Mouse (Mus musculus) heart, embryonic 16.5 days (tissue): ENCODE measurements around the gene Vamp1. TPM values are rescaled to one million over a fixed set of nuclear protein-coding genes. Genes with fewer than 3 reads are reported as not detected.

Experiments
- ATAC-seq: fragments of 200-750 bp; cut with Nextera tagmentation; replicated peaks from 2 replicates; pipeline ENCODE4 v1.8.0; 2017; ENCODE audit warnings: moderate number of reproducible peaks; ENCODE audit not compliant: insufficient read depth, low FRiP score; ENCODE audit errors: extremely low read depth
- H3K27ac ChIP-seq: fragments of 300-500 bp; sonication (generic); 2 replicates; pipeline ENCODE4 v1.5.1; 2014; ENCODE audit warnings: mild to moderate bottlenecking, low read length, control low read depth, moderate library complexity
- H3K27me3 ChIP-seq: fragments of 300-500 bp; sonication (generic); 2 replicates; pipeline ENCODE4 v1.6.1; 2014; ENCODE audit warnings: low read length, mixed read lengths; ENCODE audit not compliant: control insufficient read depth, insufficient read depth
- H3K36me3 ChIP-seq: fragments of 300-500 bp; sonication (generic); 2 replicates; pipeline ENCODE4 v1.6.1; 2014; ENCODE audit not compliant: control insufficient read depth, insufficient read depth
- H3K4me1 ChIP-seq: fragments of 300-500 bp; sonication (generic); 2 replicates; pipeline ENCODE4 v1.6.1; 2014; ENCODE audit warnings: low read length, mixed read lengths; ENCODE audit not compliant: control insufficient read depth, insufficient read depth
- H3K4me2 ChIP-seq: fragments of 300-500 bp; sonication (generic); 2 replicates; pipeline ENCODE4 v1.6.1; 2014; ENCODE audit warnings: low read depth, mild to moderate bottlenecking, control low read depth, low read length
- H3K4me3 ChIP-seq: fragments of 300-500 bp; sonication (generic); 2 replicates; pipeline ENCODE4 v1.5.1; 2014; ENCODE audit warnings: mild to moderate bottlenecking, control low read depth, low read length
- H3K9ac ChIP-seq: fragments of 300-500 bp; sonication (generic); 2 replicates; pipeline ENCODE4 v1.6.1; 2014; ENCODE audit warnings: low read length, control low read depth
- H3K9me3 ChIP-seq: fragments of 300-500 bp; sonication (generic); replicated peaks from 2 replicates; pipeline ENCODE4 v1.6.1; 2016; ENCODE audit warnings: low read length; ENCODE audit not compliant: control insufficient read depth
- WGBS: fragments of 180-500 bp; shearing (Covaris S2); extraction: QIAGEN DNeasy Blood & Tissue Kit; methylation state at CpG from one replicate; pipeline ENCODE4 v1.1.7; 2014; 5-methylcytosine and 5-hydroxymethylcytosine counted together
- polyA plus RNA-seq: library from polyadenylated mRNA; unstranded; fragments of >200 nt; fragmentation: Nextera tagmentation; extraction: Ambion mirVana; gene quantifications from 2 replicates; pipeline ENCODE4 v1.2.1, GENCODE M21; 2015

The Vamp1 gene
- polyA plus RNA-seq, 1 experiment from 2014 or later = 8.4 TPM

DNA sequence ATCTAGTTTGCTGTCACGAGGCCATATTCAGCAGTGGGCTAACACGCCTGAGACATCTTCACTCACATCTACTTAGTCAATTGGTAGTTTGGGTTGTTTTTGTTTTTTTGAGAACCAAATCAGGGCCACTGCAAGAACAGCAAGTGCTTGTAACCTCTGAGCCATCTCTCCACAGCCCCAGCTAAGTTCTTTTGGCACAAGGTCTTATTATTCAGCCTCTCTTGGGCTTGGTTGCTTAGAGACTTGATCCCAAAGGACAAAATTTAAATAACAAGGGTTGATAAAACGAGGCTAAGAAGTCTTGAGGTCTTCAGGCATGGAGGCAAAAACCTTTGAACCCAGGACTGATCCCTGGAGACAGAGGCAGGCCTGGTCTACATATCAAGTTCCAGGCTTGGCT lies 19.1 kb upstream of the Vamp1 start:
- H3K4me3 ChIP-seq = no peak overlapping the region
- H3K4me1 ChIP-seq = peaks cover 4% of the 10 kb centered on the region
- H3K9ac ChIP-seq = no peak overlapping the region
- no peaks in the 10 kb centered on the region for H3K9me3 ChIP-seq
- H3K27ac ChIP-seq = no peak overlapping the region
- ATAC-seq = no peak
- 75% methylated on average over 3 of the region's 3 CpGs for WGBS
- peaks cover 13% of the 10 kb centered on the region; the same call in 1 of the 2 replicates for H3K36me3 ChIP-seq
- no peak overlapping the region for H3K4me2 ChIP-seq
- H3K27me3 ChIP-seq = no peaks in the 10 kb centered on the region

GRCm38 (mm10) chr6:125197166-125197565 lies 18.2 kb upstream of the Vamp1 start:
- H3K9ac ChIP-seq = no peak overlapping the region
- ATAC-seq = no peak
- H3K4me1 ChIP-seq = peaks cover 4% of the 10 kb centered on the region
- no peak overlapping the region for H3K4me2 ChIP-seq
- peaks cover 13% of the 10 kb centered on the region; the same call in 1 of the 2 replicates for H3K36me3 ChIP-seq
- WGBS = 84% methylated on average over 5 of the region's 5 CpGs
- no peak overlapping the region for H3K27ac ChIP-seq
- no peaks in the 10 kb centered on the region for H3K9me3 ChIP-seq
- no peak overlapping the region for H3K4me3 ChIP-seq
- no peaks in the 10 kb centered on the region for H3K27me3 ChIP-seq

- no peak overlapping the region for H3K9ac ChIP-seq
- H3K27ac ChIP-seq = no peak overlapping the region
- no peak for ATAC-seq
- H3K4me2 ChIP-seq = no peak overlapping the region
- no peak overlapping the region for H3K4me3 ChIP-seq
- WGBS = 57% methylated on average over 1 of the region's 1 CpGs
- no peaks in the 10 kb centered on the region for H3K9me3 ChIP-seq
- no peaks in the 10 kb centered on the region for H3K4me1 ChIP-seq
- peaks cover 3% of the 10 kb centered on the region; the same call in 1 of the 2 replicates for H3K27me3 ChIP-seq
- no peaks in the 10 kb centered on the region for H3K36me3 ChIP-seq
Measured at GRCm38 (mm10) chr6:125210436-125210835, 4.9 kb upstream of the Vamp1 start.

DNA sequence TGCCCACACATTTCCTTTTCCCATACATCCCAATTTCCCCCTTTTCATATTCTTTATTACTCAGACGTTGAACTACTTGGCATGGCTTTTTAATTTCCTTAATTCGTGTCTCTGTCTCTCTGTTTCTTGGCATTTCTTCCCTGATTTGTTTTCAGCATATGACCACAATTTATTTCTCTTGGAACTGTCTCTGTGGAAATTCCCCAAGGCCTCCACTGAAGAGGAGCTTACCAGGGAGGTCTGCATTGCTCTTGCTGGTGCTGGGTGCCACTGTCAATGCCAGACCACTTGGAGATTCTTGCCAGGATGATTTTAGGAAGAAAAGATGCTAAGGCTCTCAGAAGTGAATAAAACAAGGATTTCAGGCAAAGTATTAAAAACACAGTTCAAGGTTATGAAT lies 2.7 kb upstream of the Vamp1 start:
- Histone ChIP-seq H3K27ac (no peak overlapping the region), H3K4me3 (no peak overlapping the region), H3K9ac (no peak overlapping the region), H3K27me3 (peaks cover 3% of the 10 kb centered on the region; the same call in 1 of the 2 replicates), H3K4me1 (peaks cover 8% of the 10 kb centered on the region), H3K4me2 (no peak overlapping the region), H3K36me3 (no peaks in the 10 kb centered on the region), H3K9me3 (no peaks in the 10 kb centered on the region)
- ATAC-seq = no peak
- 29% methylated on average over 2 of the region's 2 CpGs for WGBS

GRCm38 (mm10) chr6:125213129-125213528 lies 2.2 kb upstream of the Vamp1 start:
- Histone ChIP-seq H3K4me2 (no peak overlapping the region), H3K27ac (no peak overlapping the region), H3K4me3 (no peak overlapping the region), H3K36me3 (no peaks in the 10 kb centered on the region), H3K9me3 (no peaks in the 10 kb centered on the region), H3K4me1 (peaks cover 8% of the 10 kb centered on the region), H3K9ac (no peak overlapping the region), H3K27me3 (peaks cover 3% of the 10 kb centered on the region; the same call in 1 of the 2 replicates)
- 68% methylated on average over 6 of the region's 6 CpGs for WGBS
- no peak for ATAC-seq

DNA sequence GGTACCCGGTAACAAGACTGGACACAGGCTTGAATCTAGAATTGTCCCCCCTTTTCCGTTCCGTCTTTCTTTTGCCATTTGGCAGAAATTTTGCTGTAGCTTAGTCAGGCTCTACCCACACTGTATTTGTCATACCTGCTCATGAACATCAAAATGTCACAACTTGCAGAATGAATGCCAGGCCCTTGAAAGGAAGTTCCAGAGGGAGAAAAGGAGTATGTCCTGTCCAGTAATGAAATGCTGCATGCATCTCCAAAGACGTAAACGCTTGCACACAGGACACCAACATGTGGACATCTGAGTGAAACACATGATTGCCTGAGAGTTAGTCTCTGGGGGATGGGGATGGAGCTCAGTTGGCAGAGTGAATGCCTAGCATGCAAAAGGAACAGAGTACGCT lies 1.6 kb upstream of the Vamp1 start:
- Histone ChIP-seq H3K4me2 (no peak overlapping the region), H3K4me3 (no peak overlapping the region), H3K27ac (no peak overlapping the region), H3K4me1 (peaks cover 8% of the 10 kb centered on the region), H3K9ac (no peak overlapping the region), H3K36me3 (no peaks in the 10 kb centered on the region), H3K27me3 (peaks cover 3% of the 10 kb centered on the region; the same call in 1 of the 2 replicates), H3K9me3 (no peaks in the 10 kb centered on the region)
- no peak for ATAC-seq
- WGBS = 76% methylated on average over 6 of the region's 6 CpGs

DNA sequence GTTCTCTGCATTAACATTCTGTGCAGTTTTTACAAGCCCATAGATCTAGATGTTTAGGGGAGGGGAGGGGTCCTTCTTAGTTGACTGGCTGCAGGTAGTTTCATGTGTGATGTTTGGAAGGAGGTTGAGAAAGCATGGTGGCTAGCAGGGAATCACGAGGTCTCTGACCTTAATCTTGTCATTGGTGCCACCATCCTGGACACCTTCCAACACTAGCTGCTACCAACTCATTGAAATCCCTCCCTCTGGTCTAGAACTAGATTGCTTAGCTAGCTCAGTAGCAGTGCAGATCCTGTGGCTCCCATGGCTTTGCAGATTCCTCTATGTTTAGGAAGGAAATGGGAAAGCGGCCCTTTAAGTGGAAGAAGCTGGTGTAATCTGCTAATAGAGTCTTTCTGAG lies 1.5 kb downstream of the Vamp1 start:
- H3K4me2 ChIP-seq = peak overlapping the region; percentile 20; the same call in 1 of the 2 replicates
- WGBS = 56% methylated on average over 2 of the region's 2 CpGs

GRCm38 (mm10) chr6:125217899-125218298 lies 2.5 kb downstream of the Vamp1 start:
- Histone ChIP-seq H3K4me3 (no peak overlapping the region), H3K4me2 (no peak overlapping the region), H3K27ac (no peak overlapping the region), H3K27me3 (peaks cover 3% of the 10 kb centered on the region; the same call in 1 of the 2 replicates), H3K4me1 (peaks cover 13% of the 10 kb centered on the region), H3K9me3 (no peaks in the 10 kb centered on the region), H3K36me3 (peaks cover 5% of the 10 kb centered on the region; the same call in 1 of the 2 replicates), H3K9ac (no peak overlapping the region)
- 76% methylated on average over 11 of the region's 11 CpGs for WGBS
- no peak for ATAC-seq

More for the DNA sequence above, 1.5 kb downstream of the Vamp1 start:
- Histone ChIP-seq H3K27ac (no peak overlapping the region), H3K9ac (no peak overlapping the region), H3K27me3 (peaks cover 3% of the 10 kb centered on the region; the same call in 1 of the 2 replicates), H3K9me3 (no peaks in the 10 kb centered on the region), H3K4me3 (no peak overlapping the region), H3K4me1 (peaks cover 8% of the 10 kb centered on the region), H3K36me3 (peaks cover 5% of the 10 kb centered on the region; the same call in 1 of the 2 replicates)
- ATAC-seq = no peak

DNA sequence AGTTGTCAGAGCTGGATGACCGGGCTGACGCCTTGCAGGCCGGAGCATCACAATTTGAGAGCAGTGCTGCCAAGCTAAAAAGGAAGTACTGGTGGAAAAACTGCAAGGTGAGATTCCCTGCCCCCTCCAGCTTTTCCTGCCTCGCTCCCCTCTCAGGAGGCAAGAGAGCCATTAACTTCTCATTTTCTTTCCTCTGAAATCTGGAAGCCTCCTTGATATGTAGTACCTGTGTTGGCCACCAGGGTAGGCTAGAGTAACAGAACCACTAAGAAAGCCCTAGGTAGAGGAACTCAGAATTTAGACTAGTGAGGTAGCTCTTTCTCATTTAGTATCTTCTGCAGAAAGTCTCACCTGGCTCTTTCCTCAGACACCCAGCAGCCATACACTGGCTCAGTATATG lies 3.6 kb downstream of the Vamp1 start:
- Histone ChIP-seq H3K9me3 (no peaks in the 10 kb centered on the region), H3K27me3 (no peaks in the 10 kb centered on the region), H3K36me3 (peaks cover 10% of the 10 kb centered on the region), H3K9ac (no peak overlapping the region), H3K27ac (no peak overlapping the region), H3K4me2 (no peak overlapping the region), H3K4me3 (no peak overlapping the region), H3K4me1 (peaks cover 13% of the 10 kb centered on the region)
- WGBS = 79% methylated on average over 4 of the region's 4 CpGs
- ATAC-seq = no peak
